Mouse (Mus musculus) adrenal gland, postnatal 4 days (tissue): ENCODE results near the gene Tmem135. TPM values are rescaled to one million over a fixed set of nuclear protein-coding genes. Genes with fewer than 3 reads are reported as not detected.

Experiments
- DNase-seq, 2 experiments: peaks; one replicate each; pipeline ENCODE4 v3.0.0; 2021 to 2022; ENCODE audit warnings: low spot score in 2 of 2, mixed read lengths in 2 of 2
- microRNA-seq: library from miRNA; unstranded; fragments of <30 nt; microRNA quantifications from one replicate; pipeline ENCODE4 v1.2.0, GENCODE M21; 2021
- total RNA-seq, 2 experiments: library from RNA; stranded (reverse); gene quantifications; 2 replicates each; pipeline ENCODE4 v1.2.3; 2021

The Tmem135 gene
- total RNA-seq, 2 experiments from 2014 or later, result 82.0 to 87.5 TPM

- DNase-seq, result peak; percentile 6 to 15
Measured at GRCm38 (mm10) chr7:89126063-89126882, 277.7 kb downstream of the Tmem135 start.

- DNase-seq, result no peak
Measured at GRCm38 (mm10) chr7:89116261-89116664, 287.8 kb downstream of the Tmem135 start.

GRCm38 (mm10) chr7:89115633-89116032, 288.4 kb downstream of the Tmem135 start:
- DNase-seq, result no peak

- no peak for DNase-seq
Measured at GRCm38 (mm10) chr7:89106421-89106820, 297.6 kb downstream of the Tmem135 start.

GRCm38 (mm10) chr7:89099756-89100155, 304.3 kb downstream of the Tmem135 start:
- no peak for DNase-seq

Small RNAs within 50 kb of the gene (microRNA-seq; reads per million reads assigned to microRNA genes)
- gene Gm22171, result not detected
- gene Gm24659, result not detected

Other genes with a start within 250 kb of the Tmem135 start
- 10 to 100 TPM; 44.2 to 47.6 TPM for gene Fzd4, start 133 bp upstream of the Tmem135 start, total RNA-seq
- 10 to 100 TPM; 26.8 to 36.7 TPM for gene Prss23, start 123.0 kb upstream of the Tmem135 start, total RNA-seq
- gene Me3, start 228.2 kb upstream of the Tmem135 start, total RNA-seq, result 10 to 100 TPM in 1 of 2 experiments, 1 to 10 TPM in 1; 8.7 to 15.4 TPM